Mouse (Mus musculus) liver, embryonic 13.5 days (tissue): ENCODE results near the gene Prr12. TPM values are rescaled to one million over a fixed set of nuclear protein-coding genes. Genes with fewer than 3 reads are reported as not detected.

Experiments
- ATAC-seq: fragments of 200-750 bp; cut with Nextera tagmentation; 2 replicates; pipeline ENCODE4 v1.8.0; 2017; ENCODE audit warnings: low read depth, mild to moderate bottlenecking, moderate number of reproducible peaks, moderate library complexity
- DNase-seq: peaks from one replicate; pipeline ENCODE4 v3.0.0; 2022
- H3K27ac ChIP-seq: fragments of 300-500 bp; sonication (generic); 2 replicates; pipeline ENCODE4 v1.5.1; 2015; ENCODE audit warnings: moderate library complexity, mild to moderate bottlenecking, inconsistent platforms
- H3K27me3 ChIP-seq: fragments of 300-500 bp; sonication (generic); 2 replicates; pipeline ENCODE4 v1.6.1; 2015; ENCODE audit warnings: mild to moderate bottlenecking, inconsistent platforms
- H3K36me3 ChIP-seq: fragments of 300-500 bp; sonication (generic); 2 replicates; pipeline ENCODE4 v1.6.1; 2015; ENCODE audit warnings: mild to moderate bottlenecking, inconsistent platforms
- H3K4me1 ChIP-seq: fragments of 300-500 bp; sonication (generic); replicated peaks from 2 replicates; pipeline ENCODE4 v1.6.1; 2015; ENCODE audit warnings: inconsistent platforms
- H3K4me2 ChIP-seq: fragments of 300-500 bp; sonication (generic); 2 replicates; pipeline ENCODE4 v1.6.1; 2015; ENCODE audit warnings: inconsistent platforms, mild to moderate bottlenecking, moderate library complexity
- H3K4me3 ChIP-seq: fragments of 300-500 bp; sonication (generic); replicated peaks from 2 replicates; pipeline ENCODE4 v1.5.1; 2015; ENCODE audit warnings: mild to moderate bottlenecking, inconsistent platforms
- H3K9ac ChIP-seq: fragments of 300-500 bp; sonication (generic); 2 replicates; pipeline ENCODE4 v1.6.1; 2015; ENCODE audit warnings: mild to moderate bottlenecking, inconsistent platforms
- H3K9me3 ChIP-seq: fragments of 300-500 bp; sonication (generic); replicated peaks from 2 replicates; pipeline ENCODE4 v1.6.1; 2016; ENCODE audit warnings: inconsistent platforms
- WGBS: fragments of 180-500 bp; shearing (Covaris S2); methylation state at CpG from one replicate; pipeline ENCODE4 v1.1.7; 2015; ENCODE audit not compliant: insufficient replicate concordance; 5-methylcytosine and 5-hydroxymethylcytosine counted together
- polyA plus RNA-seq: library from polyadenylated mRNA; unstranded; fragments of >200 nt; fragmentation: Nextera tagmentation; extraction: Ambion mirVana; gene quantifications from 2 replicates; pipeline ENCODE4 v1.2.1, GENCODE M21; 2015

The Prr12 gene
- polyA plus RNA-seq, 1 experiment from 2014 or later: 2.2 TPM

DNA sequence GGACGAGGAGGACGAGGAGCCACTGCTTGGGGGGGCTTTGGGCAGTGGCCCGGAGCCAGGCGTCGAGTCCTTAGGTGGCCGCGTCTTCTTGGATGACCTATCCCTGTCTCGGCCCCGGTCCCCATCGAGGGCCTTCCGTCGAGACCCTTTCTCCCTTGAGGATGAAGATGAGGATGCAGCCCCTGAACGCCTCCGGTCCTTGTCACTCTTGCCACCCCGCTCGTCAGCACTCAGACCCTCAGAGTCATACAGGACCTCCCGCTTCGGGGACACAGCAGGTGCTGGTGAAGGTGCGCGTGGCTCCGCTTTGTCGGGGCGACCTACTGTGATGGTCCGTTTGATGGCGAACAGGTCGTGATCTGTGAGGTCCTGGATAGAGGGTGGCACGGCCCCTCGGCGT, 45.5 kb downstream of the Prr12 start:
- Histone ChIP-seq H3K27ac (no peak overlapping the region), H3K27me3 (no peaks in the 10 kb centered on the region), H3K9ac (no peak overlapping the region), H3K4me3 (no peak overlapping the region), H3K36me3 (peaks cover 99% of the 10 kb centered on the region), H3K4me2 (no peak overlapping the region), H3K9me3 (no peaks in the 10 kb centered on the region), H3K4me1 (peaks cover 11% of the 10 kb centered on the region)
- no peak for ATAC-seq
- DNase-seq: no peak
- WGBS: 94% methylated on average over 29 of the region's 29 CpGs

DNA sequence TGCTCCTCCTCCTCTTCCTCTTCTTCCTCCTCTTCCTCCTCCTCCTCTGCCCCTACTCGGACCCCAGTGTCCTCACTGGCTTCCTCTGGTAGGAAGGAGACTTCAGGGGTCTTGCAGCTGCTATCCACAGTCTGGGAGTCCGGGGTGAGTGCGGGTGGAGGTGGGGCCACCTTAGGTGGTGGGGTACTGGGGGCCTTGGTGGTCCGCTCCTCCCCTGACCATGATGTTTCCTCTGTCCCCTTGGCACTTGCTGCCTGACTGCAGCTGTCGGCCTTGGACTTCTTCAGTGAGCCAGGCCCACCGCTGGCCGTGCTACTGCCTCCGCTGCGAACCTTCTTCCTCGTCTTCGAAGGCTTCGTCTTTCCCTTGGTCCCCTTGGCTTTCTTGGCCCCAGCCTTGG, 46.2 kb downstream of the Prr12 start:
- Histone ChIP-seq H3K4me2 (no peak overlapping the region), H3K9me3 (no peaks in the 10 kb centered on the region), H3K4me1 (peaks cover 16% of the 10 kb centered on the region), H3K27me3 (no peaks in the 10 kb centered on the region), H3K36me3 (peaks cover 99% of the 10 kb centered on the region), H3K27ac (no peak overlapping the region), H3K4me3 (no peak overlapping the region), H3K9ac (no peak overlapping the region)
- no peak for ATAC-seq
- DNase-seq: no peak
- WGBS: 89% methylated on average over 12 of the region's 12 CpGs

GRCm38 (mm10) chr7:45005321-45005992, 47.2 kb downstream of the Prr12 start:
- Histone ChIP-seq H3K9me3 (no peaks in the 10 kb centered on the region), H3K9ac (no peak overlapping the region), H3K27me3 (no peaks in the 10 kb centered on the region), H3K4me2 (no peak overlapping the region), H3K27ac (peak overlapping the region; percentile 23), H3K36me3 (peaks cover 99% of the 10 kb centered on the region), H3K4me3 (no peak overlapping the region), H3K4me1 (peaks cover 27% of the 10 kb centered on the region)
- 84% methylated on average over 6 of the region's 6 CpGs for WGBS
- no peak for ATAC-seq
- no peak for DNase-seq

DNA sequence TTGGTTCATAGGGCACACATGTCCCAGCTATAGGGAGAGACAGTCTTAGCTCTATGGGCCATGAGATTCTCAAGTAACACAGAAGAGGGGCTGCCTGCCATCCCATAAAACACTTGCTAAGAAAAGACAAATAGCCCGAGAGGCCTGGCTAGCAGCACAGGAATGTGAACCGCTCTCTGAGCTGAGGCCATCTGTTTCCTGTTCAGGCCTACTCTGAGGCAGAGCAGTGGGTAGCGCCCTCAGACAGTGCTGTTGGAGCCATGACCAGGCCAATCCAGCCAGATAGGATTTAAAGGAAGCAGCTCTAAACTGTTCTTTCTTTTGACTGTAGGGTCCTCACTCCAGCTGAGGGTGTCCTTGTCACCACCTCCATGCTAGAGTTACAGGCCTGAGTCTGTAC, 48.1 kb downstream of the Prr12 start:
- Histone ChIP-seq H3K9me3 (no peaks in the 10 kb centered on the region), H3K27me3 (no peaks in the 10 kb centered on the region), H3K4me3 (no peak overlapping the region), H3K36me3 (peaks cover 99% of the 10 kb centered on the region), H3K4me1 (peaks cover 30% of the 10 kb centered on the region), H3K9ac (no peak overlapping the region), H3K4me2 (no peak overlapping the region), H3K27ac (peak overlapping the region; percentile 53; the same call in 1 of the 2 replicates)
- WGBS: 46% methylated on average over 3 of the region's 3 CpGs
- DNase-seq: no peak
- no peak for ATAC-seq

DNA sequence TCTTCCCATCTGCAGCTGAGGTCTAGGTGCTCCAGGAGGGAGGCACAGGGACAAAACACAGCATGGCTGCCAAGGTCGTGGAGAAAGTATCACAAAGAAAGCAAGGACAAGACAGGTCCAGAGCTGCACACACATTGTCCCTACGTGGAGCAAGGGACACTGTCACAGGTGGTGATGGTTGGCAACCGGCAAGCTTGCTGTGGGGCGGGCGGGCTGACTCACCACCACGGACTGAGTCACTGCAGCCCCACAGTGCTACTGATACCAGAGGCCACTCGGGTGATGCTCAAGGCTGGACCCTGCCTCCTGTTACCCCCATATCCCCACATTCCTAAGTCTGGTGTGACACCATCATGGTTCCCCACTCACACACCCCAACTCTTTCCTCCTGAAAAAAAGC, 50.2 kb downstream of the Prr12 start:
- DNase-seq (no peak), ATAC-seq (no peak)
- H3K27ac ChIP-seq: no peak overlapping the region
- H3K4me1 ChIP-seq: peaks cover 44% of the 10 kb centered on the region
- no peak overlapping the region for H3K9ac ChIP-seq
- 77% methylated on average over 7 of the region's 7 CpGs for WGBS
- peaks cover 83% of the 10 kb centered on the region for H3K36me3 ChIP-seq
- H3K27me3 ChIP-seq: no peaks in the 10 kb centered on the region
- no peaks in the 10 kb centered on the region for H3K9me3 ChIP-seq
- H3K4me2 ChIP-seq: no peak overlapping the region
- no peak overlapping the region for H3K4me3 ChIP-seq

DNA sequence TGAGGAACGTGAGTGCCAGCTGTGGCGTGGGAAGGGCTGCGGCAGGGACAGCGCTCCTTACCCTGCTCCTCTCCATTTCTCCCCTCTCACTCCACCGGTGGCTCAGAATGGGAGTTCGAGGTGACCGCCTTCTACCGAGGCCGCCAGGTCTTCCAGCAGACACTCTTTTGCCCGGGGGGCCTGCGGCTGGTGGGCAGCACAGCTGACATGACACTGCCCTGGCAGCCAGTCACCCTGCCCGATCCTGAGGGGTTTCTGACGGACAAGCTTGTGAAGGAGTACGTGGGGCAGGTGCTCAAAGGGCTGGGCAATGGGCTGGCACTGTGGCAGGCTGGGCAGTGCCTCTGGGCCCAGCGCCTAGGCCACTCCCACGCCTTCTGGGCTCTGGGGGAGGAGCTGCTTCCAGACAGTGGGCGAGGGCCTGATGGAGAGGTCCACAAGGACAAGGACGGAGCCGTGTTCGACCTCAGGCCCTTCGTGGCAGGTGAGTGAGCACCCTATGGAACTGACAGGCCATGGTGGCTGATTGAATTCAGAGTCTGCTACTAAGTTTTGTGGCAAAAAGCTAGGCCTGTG, 52.1 kb downstream of the Prr12 start:
- Histone ChIP-seq H3K4me2 (no peak overlapping the region), H3K4me1 (peaks cover 57% of the 10 kb centered on the region), H3K9me3 (no peaks in the 10 kb centered on the region), H3K27me3 (no peaks in the 10 kb centered on the region), H3K36me3 (peaks cover 65% of the 10 kb centered on the region), H3K27ac (peak overlapping the region; percentile 34; the same call in 1 of the 2 replicates), H3K4me3 (no peak overlapping the region), H3K9ac (0 out of 2 replicates have a peak overlapping the region, but pooled peaks have one; percentile 43)
- DNase-seq: no peak
- WGBS: 84% methylated on average over 21 of the region's 21 CpGs
- no peak for ATAC-seq

- H3K36me3 ChIP-seq: peaks cover 64% of the 10 kb centered on the region
- WGBS: 74% methylated on average over 11 of the region's 11 CpGs
Measured at GRCm38 (mm10) chr7:44999753-45000152, 52.9 kb downstream of the Prr12 start.

GRCm38 (mm10) chr7:44998501-44998955, 54.2 kb downstream of the Prr12 start, which contains the start of gene Bcl2l12:
Gene Bcl2l12 (minus strand): TSS chr7:44998712.
- no peaks in the 10 kb centered on the region for H3K9me3 ChIP-seq
- DNase-seq (peak; percentile 52), ATAC-seq (peak; percentile 13; the same call in 1 of the 2 replicates)
- peak within 1 kb of the TSS; percentile 92 for H3K4me2 ChIP-seq
- 0% methylated on average over 18 of the region's 18 CpGs for WGBS
- H3K9ac ChIP-seq: peak within 1 kb of the TSS; percentile 92
- no peaks in the 10 kb centered on the region for H3K27me3 ChIP-seq
- peak within 1 kb of the TSS; percentile 97 for H3K27ac ChIP-seq
- H3K4me3 ChIP-seq: peak within 1 kb of the TSS; percentile 78
- peaks cover 64% of the 10 kb centered on the region for H3K36me3 ChIP-seq
- H3K4me1 ChIP-seq: peaks cover 67% of the 10 kb centered on the region

More at GRCm38 (mm10) chr7:44999753-45000152, 52.9 kb downstream of the Prr12 start:
- H3K4me2 ChIP-seq: peak overlapping the region; percentile 92
- no peak overlapping the region for H3K27ac ChIP-seq
- H3K4me1 ChIP-seq: peaks cover 64% of the 10 kb centered on the region
- peak overlapping the region; percentile 31 for H3K4me3 ChIP-seq
- H3K27me3 ChIP-seq: no peaks in the 10 kb centered on the region
- DNase-seq: no peak
- no peak for ATAC-seq
- H3K9me3 ChIP-seq: no peaks in the 10 kb centered on the region
- H3K9ac ChIP-seq: peak overlapping the region; percentile 37; the same call in 1 of the 2 replicates

DNA sequence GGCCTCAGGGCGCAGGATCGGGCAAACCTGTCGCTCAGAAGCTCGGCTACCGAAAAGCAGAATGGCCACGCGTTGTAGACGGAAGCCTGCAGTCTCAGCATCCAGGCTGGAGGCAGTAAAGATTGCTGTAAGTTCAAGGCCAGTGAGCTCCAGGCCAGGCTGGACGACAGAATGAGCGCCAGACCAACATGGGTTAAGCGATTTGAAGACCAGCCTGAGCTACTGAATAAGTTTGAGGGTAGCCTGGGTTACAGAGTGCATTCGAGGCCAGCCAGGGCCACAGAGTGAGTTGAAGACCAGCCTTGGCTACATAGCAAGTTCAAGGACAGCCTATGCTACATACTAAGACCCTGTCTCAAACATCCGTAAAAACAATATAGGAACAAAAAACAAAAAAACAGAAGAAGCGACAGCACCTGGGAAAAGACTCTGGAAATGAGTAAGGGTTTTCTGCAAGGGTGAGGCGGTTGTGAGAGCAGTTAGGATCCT, 54.7 kb downstream of the Prr12 start:
- Histone ChIP-seq H3K4me1 (peaks cover 71% of the 10 kb centered on the region), H3K4me3 (peak overlapping the region; percentile 78), H3K27me3 (no peaks in the 10 kb centered on the region), H3K27ac (peak overlapping the region; percentile 97), H3K36me3 (peaks cover 64% of the 10 kb centered on the region), H3K9me3 (no peaks in the 10 kb centered on the region), H3K4me2 (peak overlapping the region; percentile 92), H3K9ac (peak overlapping the region; percentile 92)
- ATAC-seq (0 out of 2 replicates have a peak, but pooled peaks have one; percentile 2), DNase-seq (no peak)
- under 1% methylated on average over 15 of the region's 15 CpGs for WGBS

- Histone ChIP-seq H3K4me1 (peaks cover 71% of the 10 kb centered on the region), H3K36me3 (peaks cover 64% of the 10 kb centered on the region)
- WGBS: under 1% methylated on average over 43 of the region's 43 CpGs
Measured at GRCm38 (mm10) chr7:44997231-44997939, 55.3 kb downstream of the Prr12 start, which contains the start of gene Irf3. Gene Irf3 (plus strand): TSS chr7:44997648.

GRCm38 (mm10) chr7:44996672-44997071, 56.0 kb downstream of the Prr12 start:
- H3K36me3 ChIP-seq: peaks cover 64% of the 10 kb centered on the region
- 15% methylated on average over 10 of the region's 10 CpGs for WGBS
- no peaks in the 10 kb centered on the region for H3K9me3 ChIP-seq

More at GRCm38 (mm10) chr7:44997231-44997939, 55.3 kb downstream of the Prr12 start, which contains the start of gene Irf3:
- Histone ChIP-seq H3K27me3 (no peaks in the 10 kb centered on the region), H3K9ac (peak within 1 kb of the TSS; percentile 92), H3K9me3 (no peaks in the 10 kb centered on the region), H3K27ac (peak within 1 kb of the TSS; percentile 97), H3K4me2 (peak within 1 kb of the TSS; percentile 92), H3K4me3 (peak within 1 kb of the TSS; percentile 78)
- DNase-seq (peak; percentile 94), ATAC-seq (peak; percentile 91)

More at GRCm38 (mm10) chr7:44996672-44997071, 56.0 kb downstream of the Prr12 start:
- Histone ChIP-seq H3K4me1 (peaks cover 68% of the 10 kb centered on the region), H3K9ac (peak overlapping the region; percentile 92), H3K27ac (peak overlapping the region; percentile 76), H3K4me2 (peak overlapping the region; percentile 92), H3K4me3 (peak overlapping the region; percentile 78), H3K27me3 (no peaks in the 10 kb centered on the region)
- DNase-seq: no peak
- ATAC-seq: no peak
